Mouse (Mus musculus) midbrain, embryonic 15.5 days (tissue): Measurements from ENCODE around the gene Cacng2. TPM values are rescaled to one million over a fixed set of nuclear protein-coding genes. Genes with fewer than 3 reads are reported as not detected.

ENCODE experiments used
- ATAC-seq: fragments of 200-750 bp; cut with Nextera tagmentation; replicated peaks from 2 replicates; pipeline ENCODE4 v1.8.0; 2017; ENCODE audit warnings: moderate TSS enrichment
- H3K27ac ChIP-seq: fragments of 300-500 bp; sonication (generic); 2 replicates; pipeline ENCODE4 v1.5.1; 2015; ENCODE audit warnings: mild to moderate bottlenecking, inconsistent platforms
- H3K27me3 ChIP-seq: fragments of 300-500 bp; sonication (generic); replicated peaks from 2 replicates; pipeline ENCODE4 v1.6.1; 2015; ENCODE audit warnings: inconsistent platforms
- H3K36me3 ChIP-seq: fragments of 300-500 bp; sonication (generic); replicated peaks from 2 replicates; pipeline ENCODE4 v1.6.1; 2015; ENCODE audit warnings: inconsistent platforms
- H3K4me1 ChIP-seq: fragments of 300-500 bp; sonication (generic); 2 replicates; pipeline ENCODE4 v1.6.1; 2015; ENCODE audit warnings: inconsistent platforms
- H3K4me2 ChIP-seq: fragments of 300-500 bp; sonication (generic); 2 replicates; pipeline ENCODE4 v1.6.1; 2015; ENCODE audit warnings: inconsistent platforms, mild to moderate bottlenecking, moderate library complexity
- H3K4me3 ChIP-seq: fragments of 300-500 bp; sonication (generic); 2 replicates; pipeline ENCODE4 v1.5.1; 2015; ENCODE audit warnings: mild to moderate bottlenecking, inconsistent platforms
- H3K9ac ChIP-seq: fragments of 300-500 bp; sonication (generic); 2 replicates; pipeline ENCODE4 v1.6.1; 2015; ENCODE audit warnings: mild to moderate bottlenecking, inconsistent platforms
- H3K9me3 ChIP-seq: fragments of 300-500 bp; sonication (generic); 2 replicates; pipeline ENCODE4 v1.6.1; 2016; ENCODE audit warnings: inconsistent platforms
- WGBS: fragments of 180-500 bp; shearing (Covaris S2); methylation state at CpG from one replicate; pipeline ENCODE4 v1.1.7; 2015; ENCODE audit warnings: mixed read lengths; 5-methylcytosine and 5-hydroxymethylcytosine counted together
- polyA plus RNA-seq: library from polyadenylated mRNA; unstranded; fragments of >200 nt; fragmentation: Nextera tagmentation; extraction: Ambion mirVana; gene quantifications from 2 replicates; pipeline ENCODE4 v1.2.1, GENCODE M21; 2015

The Cacng2 gene
- polyA plus RNA-seq, 1 experiment from 2014 or later = 15.3 TPM

GRCm38 (mm10) chr15:77957625-77958024, 162.2 kb downstream of the Cacng2 start:
- Histone ChIP-seq H3K27me3 (no peaks in the 10 kb centered on the region), H3K4me2 (no peak overlapping the region), H3K36me3 (peaks cover 41% of the 10 kb centered on the region), H3K4me3 (no peak overlapping the region), H3K27ac (no peak overlapping the region), H3K9ac (no peak overlapping the region), H3K4me1 (peaks cover 27% of the 10 kb centered on the region), H3K9me3 (no peaks in the 10 kb centered on the region)
- 45% methylated on average over 5 of the region's 5 CpGs for WGBS
- no peak for ATAC-seq

- peaks cover 27% of the 10 kb centered on the region for H3K4me1 ChIP-seq
- H3K9me3 ChIP-seq = no peaks in the 10 kb centered on the region
- peak within 1 kb of the TSS; percentile 68 for H3K27ac ChIP-seq
- H3K4me3 ChIP-seq = peak within 1 kb of the TSS; percentile 45
- ATAC-seq = peak; percentile 95
- peak within 1 kb of the TSS; percentile 52 for H3K9ac ChIP-seq
- under 1% methylated on average over 39 of the region's 39 CpGs for WGBS
- H3K4me2 ChIP-seq = peak within 1 kb of the TSS; percentile 73
- no peaks in the 10 kb centered on the region for H3K27me3 ChIP-seq
- peaks cover 36% of the 10 kb centered on the region for H3K36me3 ChIP-seq
Measured at GRCm38 (mm10) chr15:77956404-77956901, 163.4 kb downstream of the Cacng2 start, which contains the start of gene Foxred2. TSS of gene Foxred2 (minus strand) at chr15:77956722.

- Histone ChIP-seq H3K9me3 (no peaks in the 10 kb centered on the region), H3K4me1 (peaks cover 27% of the 10 kb centered on the region), H3K27me3 (no peaks in the 10 kb centered on the region), H3K4me3 (peak overlapping the region; percentile 45), H3K36me3 (peaks cover 29% of the 10 kb centered on the region), H3K9ac (peak overlapping the region; percentile 52), H3K27ac (peak overlapping the region; percentile 68), H3K4me2 (peak overlapping the region; percentile 73)
- 8% methylated on average over 52 of the region's 52 CpGs for WGBS
- ATAC-seq = peak; percentile 70
Measured at GRCm38 (mm10) chr15:77955440-77956403, 164.1 kb downstream of the Cacng2 start.

- Histone ChIP-seq H3K27ac (no peak overlapping the region), H3K4me1 (peaks cover 27% of the 10 kb centered on the region), H3K9me3 (no peaks in the 10 kb centered on the region), H3K27me3 (no peaks in the 10 kb centered on the region), H3K36me3 (peaks cover 20% of the 10 kb centered on the region), H3K9ac (no peak overlapping the region), H3K4me2 (peak overlapping the region; percentile 23), H3K4me3 (no peak overlapping the region)
- WGBS = 90% methylated on average over 2 of the region's 2 CpGs
- no peak for ATAC-seq
Measured at GRCm38 (mm10) chr15:77954362-77954761, 165.5 kb downstream of the Cacng2 start.

GRCm38 (mm10) chr15:77952921-77953320, 166.9 kb downstream of the Cacng2 start:
- no peaks in the 10 kb centered on the region for H3K27me3 ChIP-seq
- no peak overlapping the region for H3K4me3 ChIP-seq
- no peak overlapping the region for H3K9ac ChIP-seq
- 88% methylated on average over 3 of the region's 3 CpGs for WGBS
- 0 out of 2 replicates have a peak, but pooled peaks cover 15% of the 10 kb centered on the region for H3K36me3 ChIP-seq
- H3K4me2 ChIP-seq = no peak overlapping the region
- H3K27ac ChIP-seq = no peak overlapping the region
- peaks cover 27% of the 10 kb centered on the region for H3K4me1 ChIP-seq
- ATAC-seq = no peak
- H3K9me3 ChIP-seq = no peaks in the 10 kb centered on the region

GRCm38 (mm10) chr15:77949061-77949460, 170.8 kb downstream of the Cacng2 start:
- peaks cover 35% of the 10 kb centered on the region; the same call in 1 of the 2 replicates for H3K36me3 ChIP-seq
- no peak overlapping the region for H3K27ac ChIP-seq
- no peak overlapping the region for H3K4me2 ChIP-seq
- no peak overlapping the region for H3K9ac ChIP-seq
- no peaks in the 10 kb centered on the region for H3K9me3 ChIP-seq
- H3K4me1 ChIP-seq = peaks cover 7% of the 10 kb centered on the region
- WGBS = 91% methylated on average over 7 of the region's 7 CpGs
- H3K4me3 ChIP-seq = no peak overlapping the region
- no peak for ATAC-seq
- no peaks in the 10 kb centered on the region for H3K27me3 ChIP-seq

GRCm38 (mm10) chr15:77945711-77946110, 174.1 kb downstream of the Cacng2 start:
- peaks cover 37% of the 10 kb centered on the region for H3K36me3 ChIP-seq
- H3K4me1 ChIP-seq = no peaks in the 10 kb centered on the region
- H3K4me2 ChIP-seq = no peak overlapping the region
- H3K27ac ChIP-seq = no peak overlapping the region
- H3K27me3 ChIP-seq = no peaks in the 10 kb centered on the region
- no peaks in the 10 kb centered on the region for H3K9me3 ChIP-seq
- no peak overlapping the region for H3K9ac ChIP-seq
- 88% methylated on average over 4 of the region's 4 CpGs for WGBS
- no peak overlapping the region for H3K4me3 ChIP-seq
- ATAC-seq = no peak

Other genes with a start within 250 kb of the Cacng2 start
- 203 and 229 TPM in 2 replicates for gene Txn2, start 191.0 kb downstream of the Cacng2 start, polyA plus RNA-seq
- gene Foxred2, start 163.3 kb downstream of the Cacng2 start, polyA plus RNA-seq = 10.3 and 11.8 TPM in 2 replicates
- 162 and 180 TPM in 2 replicates for gene Eif3d, start 149.2 kb downstream of the Cacng2 start, polyA plus RNA-seq
- gene Ift27, start 54.1 kb upstream of the Cacng2 start, polyA plus RNA-seq = 100 and 106 TPM in 2 replicates
- 1.7 and 3.0 TPM in 2 replicates for gene Pvalb, start 86.4 kb upstream of the Cacng2 start, polyA plus RNA-seq
- gene Ncf4, start 124.8 kb upstream of the Cacng2 start, polyA plus RNA-seq = 1.4 and 1.5 TPM in 2 replicates
- 0.12 and 0.29 TPM in 2 replicates for gene Csf2rb2, start 185.7 kb upstream of the Cacng2 start, polyA plus RNA-seq
- 0.50 and 0.74 TPM in 2 replicates for gene Csf2rb, start 205.7 kb upstream of the Cacng2 start, polyA plus RNA-seq